Comparison of ENCODE assay signal across 8 mouse cellular contexts in genomic region chr12:8498591-8499000, GRCm38 (mm10). TPM values are rescaled to one million over a fixed set of nuclear protein-coding genes. Genes with fewer than 3 reads are reported as not detected.
A peak's percentile ranks its signal among the peaks of the same experiment; 100 is the strongest.
DNase-seq lines count a peak whose midpoint lies in the region; ATAC-seq and TF ChIP-seq lines count a peak whose summit lies in the region.

No protein-coding gene starts in this region.

- no peaks in the 10 kb centered on the region for H3K27me3 ChIP-seq in embryonic facial prominence, embryonic 14.5 days (replicated peaks; ENCODE audit: control insufficient read depth, insufficient read depth, low read length)
- H3K27me3 ChIP-seq in hindbrain, embryonic 11.5 days (ENCODE audit: control insufficient read depth, insufficient read depth, low read length), result no peaks in the 10 kb centered on the region
- H3K27me3 ChIP-seq in limb, embryonic 13.5 days, result no peaks in the 10 kb centered on the region
- H3K27me3 ChIP-seq in midbrain, embryonic 16.5 days (ENCODE audit: control insufficient read depth, insufficient read depth, low read depth, low read length), result no peaks in the 10 kb centered on the region

- DNase-seq in cerebellum, postnatal 14 days, result peak; percentile 67 to 71
- DNase-seq in ES-E14 (ENCODE audit: low read depth, low spot score), result no peak
- DNase-seq in embryonic facial prominence, embryonic 14.5 days (ENCODE audit: low spot score), result peak; percentile 32
- peak; percentile 71 for DNase-seq in hindbrain, embryonic 11.5 days (ENCODE audit: low spot score)
- DNase-seq in Muller cell, postnatal 12 days (ENCODE audit: inconsistent ontology term), result no peak

- WGBS in embryonic facial prominence, embryonic 14.5 days, result 3% methylated on average over 13 of the region's 13 CpGs
- WGBS in hindbrain, embryonic 11.5 days, result 6% methylated on average over 11 of the region's 13 CpGs
- 6% methylated on average over 10 of the region's 13 CpGs for WGBS in limb, embryonic 13.5 days
- 1% methylated on average over 13 of the region's 13 CpGs for WGBS in midbrain, embryonic 16.5 days

- no peak for ATAC-seq in cerebellum, adult (ENCODE audit: insufficient number of reproducible peaks, low FRiP score, low TSS enrichment)
- no peak for ATAC-seq in embryonic facial prominence, embryonic 14.5 days (ENCODE audit: low read depth)
- ATAC-seq in hindbrain, embryonic 11.5 days (ENCODE audit: low FRiP score), result peak; percentile 8
- no peak for ATAC-seq in limb, embryonic 13.5 days (ENCODE audit: low FRiP score, low read depth)
- ATAC-seq in midbrain, embryonic 16.5 days, result peak; percentile 5; the same call in 1 of the 2 replicates

- no peak overlapping the region for H3K27ac ChIP-seq in ES-E14 (ENCODE audit: insufficient read depth, low read depth, low read length, poor library complexity, severe bottlenecking)
- peak overlapping the region; percentile 100 for H3K27ac ChIP-seq in embryonic facial prominence, embryonic 14.5 days (replicated peaks; ENCODE audit: low read depth, low read length)
- H3K27ac ChIP-seq in hindbrain, embryonic 11.5 days (ENCODE audit: low read depth, low read length), result peak overlapping the region; percentile 98
- H3K27ac ChIP-seq in limb, embryonic 13.5 days, result peak overlapping the region; percentile 100
- peak overlapping the region; percentile 100 for H3K27ac ChIP-seq in midbrain, embryonic 16.5 days (ENCODE audit: low read length)

- no peaks in the 10 kb centered on the region for H3K9me3 ChIP-seq in ES-E14 (ENCODE audit: control insufficient read depth, insufficient read depth, low read depth, low read length)
- H3K9me3 ChIP-seq in embryonic facial prominence, embryonic 14.5 days (ENCODE audit: control insufficient read depth, low read length), result no peaks in the 10 kb centered on the region
- H3K9me3 ChIP-seq in hindbrain, embryonic 11.5 days (ENCODE audit: control insufficient read depth, low read length), result no peaks in the 10 kb centered on the region
- no peaks in the 10 kb centered on the region for H3K9me3 ChIP-seq in limb, embryonic 13.5 days
- no peaks in the 10 kb centered on the region for H3K9me3 ChIP-seq in midbrain, embryonic 16.5 days (replicated peaks; ENCODE audit: control insufficient read depth, low read length, poor library complexity, severe bottlenecking)

- peak overlapping the region; percentile 87 to 92 for H3K4me3 ChIP-seq in ES-E14 (ENCODE audit: insufficient read depth in 1 of 2, low read depth in 1 of 2, low read length in 2 of 2, poor library complexity in 1 of 2, severe bottlenecking in 1 of 2)
- H3K4me3 ChIP-seq in embryonic facial prominence, embryonic 14.5 days (ENCODE audit: low read depth, low read length), result peak overlapping the region; percentile 93
- peak overlapping the region; percentile 85 for H3K4me3 ChIP-seq in hindbrain, embryonic 11.5 days (ENCODE audit: low read depth, low read length)
- peak overlapping the region; percentile 85 for H3K4me3 ChIP-seq in limb, embryonic 13.5 days
- H3K4me3 ChIP-seq in midbrain, embryonic 16.5 days (ENCODE audit: low read depth, low read length), result peak overlapping the region; percentile 89

- H3K36me3 ChIP-seq in ES-E14 (ENCODE audit: control insufficient read depth, insufficient read depth, low read length, poor library complexity, severe bottlenecking), result no peaks in the 10 kb centered on the region
- no peaks in the 10 kb centered on the region for H3K36me3 ChIP-seq in embryonic facial prominence, embryonic 14.5 days (ENCODE audit: control insufficient read depth, insufficient read depth, low read length)
- H3K36me3 ChIP-seq in hindbrain, embryonic 11.5 days (ENCODE audit: control insufficient read depth, insufficient read depth, low read length), result no peaks in the 10 kb centered on the region
- H3K36me3 ChIP-seq in limb, embryonic 13.5 days, result no peaks in the 10 kb centered on the region
- H3K36me3 ChIP-seq in midbrain, embryonic 16.5 days (ENCODE audit: control insufficient read depth, insufficient read depth, low read length), result no peaks in the 10 kb centered on the region

- H3K9ac ChIP-seq in ES-E14 (ENCODE audit: insufficient read depth, low read depth, low read length, poor library complexity, severe bottlenecking), result peak overlapping the region; percentile 92
- H3K9ac ChIP-seq in embryonic facial prominence, embryonic 14.5 days (ENCODE audit: low read depth, low read length), result peak overlapping the region; percentile 100
- H3K9ac ChIP-seq in hindbrain, embryonic 11.5 days (ENCODE audit: low read depth, low read length), result peak overlapping the region; percentile 98
- H3K9ac ChIP-seq in limb, embryonic 13.5 days, result peak overlapping the region; percentile 98
- peak overlapping the region; percentile 100 for H3K9ac ChIP-seq in midbrain, embryonic 16.5 days (ENCODE audit: low read depth, low read length)

- H3K4me1 ChIP-seq in ES-E14 (ENCODE audit: control insufficient read depth in 2 of 2, insufficient read depth in 2 of 2, low read length in 2 of 2, poor library complexity in 1 of 2), result peaks cover 0 to 14% of the 10 kb centered on the region in 2 experiments; a peak in 2 of 4 replicates
- peaks cover 28% of the 10 kb centered on the region for H3K4me1 ChIP-seq in embryonic facial prominence, embryonic 14.5 days (ENCODE audit: control insufficient read depth, insufficient read depth, low read length)
- peaks cover 6% of the 10 kb centered on the region for H3K4me1 ChIP-seq in hindbrain, embryonic 11.5 days (replicated peaks; ENCODE audit: control insufficient read depth, insufficient read depth, low read length)
- H3K4me1 ChIP-seq in limb, embryonic 13.5 days, result peaks cover 38% of the 10 kb centered on the region
- peaks cover 30% of the 10 kb centered on the region for H3K4me1 ChIP-seq in midbrain, embryonic 16.5 days (ENCODE audit: control insufficient read depth, insufficient read depth, low read length)

- peak overlapping the region; percentile 91 for H3K4me2 ChIP-seq in embryonic facial prominence, embryonic 14.5 days (ENCODE audit: low read depth, low read length)
- peak overlapping the region; percentile 79 for H3K4me2 ChIP-seq in hindbrain, embryonic 11.5 days (replicated peaks; ENCODE audit: low read depth, low read length)
- peak overlapping the region; percentile 96 for H3K4me2 ChIP-seq in limb, embryonic 13.5 days (replicated peaks)
- peak overlapping the region; percentile 94 for H3K4me2 ChIP-seq in midbrain, embryonic 16.5 days (ENCODE audit: low read length)

- in situ Hi-C loops in ES-E14 (cut with MboI; ENCODE audit: low sequenced_read_pairs in 2 of 2, unreplicated experiment in 2 of 2), result no loop called here

TF ChIP-seq in ES-E14, 5 proteins besides CTCF, POLR2A, EP300 and RAD21:
- TF ChIP-seq CHD2 (IDR thresholded peaks at IDR 0.05; ENCODE audit: low read depth, low read length), result no peak
- TF ChIP-seq HCFC1 (IDR thresholded peaks at IDR 0.05; ENCODE audit: borderline replicate concordance, insufficient read depth, low read length), result no peak
- no peak for TF ChIP-seq MAFK (IDR thresholded peaks at IDR 0.05; ENCODE audit: insufficient read depth, low read depth, low read length)
- no peak for TF ChIP-seq ZC3H11A (IDR thresholded peaks at IDR 0.05; ENCODE audit: borderline replicate concordance, low read depth, low read length)
- no peak for TF ChIP-seq ZNF384 (IDR thresholded peaks at IDR 0.05; ENCODE audit: low read depth, low read length)

RNA-seq across cellular contexts. Expression of gene Rhob, which starts 1.2 kb away (rescaled TPM):
- total RNA-seq in ES-E14 (2012; rRNA removed), result 29.4 and 43.6 TPM in 2 replicates
- polyA plus RNA-seq in embryonic facial prominence, embryonic 14.5 days (2014; fragmentation: Nextera tagmentation; extraction: Ambion mirVana), result 72.8 and 76.8 TPM in 2 replicates
- polyA plus RNA-seq in hindbrain, embryonic 11.5 days (2014; fragmentation: Nextera tagmentation; extraction: Ambion mirVana), result 64.4 and 65.9 TPM in 2 replicates
- 37.8 and 40.8 TPM in 2 replicates for polyA plus RNA-seq in limb, embryonic 13.5 days (2015; fragmentation: Nextera tagmentation; extraction: Ambion mirVana)
- polyA plus RNA-seq in midbrain, embryonic 16.5 days (2015; fragmentation: Nextera tagmentation; extraction: Ambion mirVana), result 75.7 and 80.0 TPM in 2 replicates

Comparison
In these comparisons a context has a peak if more than half of its experiments do, and no peak if none do; other contexts are left out.
1. DNase-seq: peak in cerebellum, postnatal 14 days (2 of 2), embryonic facial prominence, embryonic 14.5 days (single experiment) and hindbrain, embryonic 11.5 days (single experiment); none in ES-E14 (single experiment) and Muller cell, postnatal 12 days (single experiment).
2. ATAC-seq: peak in hindbrain, embryonic 11.5 days (single experiment) and midbrain, embryonic 16.5 days (single experiment); none in cerebellum, adult (single experiment), embryonic facial prominence, embryonic 14.5 days (single experiment) and limb, embryonic 13.5 days (single experiment).
3. Peak in every context shown above with its lines, with median percentiles within 50 percentile points of each other: H3K4me3 ChIP-seq, H3K9ac ChIP-seq and H3K4me2 ChIP-seq.